ENCODE assay signal across 7 mouse cellular contexts in the genomic region with DNA sequence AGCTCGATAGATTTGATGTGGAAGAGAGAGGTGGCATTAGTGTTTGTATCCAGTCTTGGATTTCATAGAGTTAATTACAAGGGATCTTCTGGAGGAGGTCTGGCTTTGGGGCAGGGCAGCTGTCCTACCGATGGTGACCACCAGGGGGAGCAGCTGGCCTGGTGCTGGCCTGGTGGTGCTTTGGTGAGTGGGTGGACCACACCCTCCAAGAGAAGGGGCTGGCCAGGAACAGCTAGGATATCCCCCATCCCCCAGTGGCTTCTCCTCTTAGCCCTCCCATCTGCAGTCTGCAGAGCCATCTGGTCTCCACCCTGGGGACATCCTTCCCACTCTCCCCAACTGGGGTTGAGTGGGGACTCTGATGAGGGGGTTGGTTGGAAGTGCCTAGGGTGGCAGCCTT. TPM values are rescaled to one million over a fixed set of nuclear protein-coding genes. Genes with fewer than 3 reads are reported as not detected.
DNase-seq lines count a peak whose midpoint lies in the region; ATAC-seq and TF ChIP-seq lines count a peak whose summit lies in the region.

A gene (plus strand): TSS at position 235 of the 400 bp plus-strand sequence.

- peak within 1 kb of the TSS; percentile 44; the same call in 1 of the 2 replicates for H3K27ac ChIP-seq in left cerebral cortex, adult 2 months

- no peak within 1 kb of the TSS for H3K4me3 ChIP-seq in left cerebral cortex, adult 2 months

- intact Hi-C loops in left cerebral cortex, adult 2 months (cut with DNase I) = loop anchor here (1.0 kb wide), 2 partner anchors 19 to 38 kb away; no protein-coding TSS in a partner anchor

- peak; percentile 85 to 87 for DNase-seq in cerebellum, postnatal 36 days
- DNase-seq in frontal cortex, postnatal 36 days (ENCODE audit: low spot score in 2 of 2) = peak; percentile 84 to 87
- DNase-seq in induced T-regulatory cell, adult 2 months (ENCODE audit: low read depth) = peak; percentile 81
- DNase-seq in left cerebral cortex, adult 2 months (ENCODE audit: extremely low spot score in 1 of 2, low spot score in 2 of 2) = peak; percentile 80 to 89
- peak; percentile 88 to 91 for DNase-seq in lung, postnatal 4 days
- peak; percentile 73 to 74 for DNase-seq in right cerebral cortex, postnatal 36 days (ENCODE audit: low spot score in 2 of 2)

- peak; percentile 99 for TF ChIP-seq CTCF in left cerebral cortex, adult 2 months (IDR thresholded peaks at IDR 0.05)

- ATAC-seq in activated CD4-positive, CD25-positive, alpha-beta regulatory T cell, adult 4 months = peak; percentile 54

RNA-seq across cellular contexts. Expression of the gene that starts here (rescaled TPM):
- polyA plus RNA-seq in activated CD4-positive, CD25-positive, alpha-beta regulatory T cell, adult 4 months (2017; shearing (Covaris generic)) = under 1 TPM in 1 of 2 experiments, not detected in 1; 0.19 TPM
- total RNA-seq in left cerebral cortex, adult 2 months (2021) = 10 to 100 TPM; 28.9 to 34.1 TPM

Comparison
In these comparisons a context has a peak if more than half of its experiments do, and no peak if none do; other contexts are left out.
1. Peak in ATAC-seq in activated CD4-positive, CD25-positive, alpha-beta regulatory T cell, adult 4 months; RNA of the gene not detected or under 1 TPM.